Mouse (Mus musculus): Measurements from ENCODE around the gene Ccl28. TPM values are rescaled to one million over a fixed set of nuclear protein-coding genes. Genes with fewer than 3 reads are reported as not detected.
A peak's percentile ranks its signal among the peaks of the same experiment; 100 is the strongest.
"Not testable (repeated sequence)": the region's sequence is repeated elsewhere in the genome, so short reads cannot be mapped to it uniquely, and the experiment has no call there.

Ccl28 gene
- polyA plus RNA-seq (2014; fragmentation: Nextera tagmentation; extraction: Ambion mirVana): 0.09 TPM in 1 of 2 replicates, not detected in the other

DNA sequence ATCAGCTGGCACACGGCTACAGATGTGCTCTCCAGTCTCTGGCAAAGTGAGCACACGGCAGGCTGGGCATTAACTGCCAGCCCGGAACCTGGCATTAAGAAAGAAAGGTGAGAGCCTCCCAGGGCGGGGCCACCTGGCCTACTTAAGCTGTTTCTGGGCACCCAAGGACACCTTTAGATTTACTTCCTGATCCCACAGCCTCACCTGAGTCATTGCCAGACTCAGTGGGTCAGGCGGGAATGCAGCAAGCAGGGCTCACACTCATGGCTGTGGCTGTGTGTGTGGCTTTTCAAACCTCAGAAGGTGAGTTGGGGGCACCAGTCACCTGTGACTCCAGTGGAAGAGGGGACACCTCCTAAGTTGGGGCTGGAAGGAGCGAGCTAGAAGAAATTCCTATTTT lies at the start of gene Ccl28:
TSS of gene Ccl28 (plus strand) at position 186 of the 400 bp plus-strand sequence.
- Histone ChIP-seq H3K36me3 (ENCODE audit: insufficient read depth) (no peaks in the 10 kb centered on the region), H3K4me3 (ENCODE audit: low read depth, low read length) (no peak within 1 kb of the TSS), H3K9ac (no peak within 1 kb of the TSS), H3K27me3 (ENCODE audit: insufficient read depth, low read length) (no peaks in the 10 kb centered on the region), H3K4me1 (ENCODE audit: insufficient read depth) (no peaks in the 10 kb centered on the region), H3K27ac (ENCODE audit: low read depth) (no peak within 1 kb of the TSS), H3K4me2 (no peak within 1 kb of the TSS), H3K9me3 (ENCODE audit: low read depth, low read length) (no peaks in the 10 kb centered on the region)
- no peak for DNase-seq
- 80% methylated on average over 6 of the region's 6 CpGs for WGBS
- no peak for ATAC-seq (ENCODE audit: insufficient read depth)
- no peak for TF ChIP-seq CTCF (IDR thresholded peaks at IDR 0.05; ENCODE audit: low read depth)

DNA sequence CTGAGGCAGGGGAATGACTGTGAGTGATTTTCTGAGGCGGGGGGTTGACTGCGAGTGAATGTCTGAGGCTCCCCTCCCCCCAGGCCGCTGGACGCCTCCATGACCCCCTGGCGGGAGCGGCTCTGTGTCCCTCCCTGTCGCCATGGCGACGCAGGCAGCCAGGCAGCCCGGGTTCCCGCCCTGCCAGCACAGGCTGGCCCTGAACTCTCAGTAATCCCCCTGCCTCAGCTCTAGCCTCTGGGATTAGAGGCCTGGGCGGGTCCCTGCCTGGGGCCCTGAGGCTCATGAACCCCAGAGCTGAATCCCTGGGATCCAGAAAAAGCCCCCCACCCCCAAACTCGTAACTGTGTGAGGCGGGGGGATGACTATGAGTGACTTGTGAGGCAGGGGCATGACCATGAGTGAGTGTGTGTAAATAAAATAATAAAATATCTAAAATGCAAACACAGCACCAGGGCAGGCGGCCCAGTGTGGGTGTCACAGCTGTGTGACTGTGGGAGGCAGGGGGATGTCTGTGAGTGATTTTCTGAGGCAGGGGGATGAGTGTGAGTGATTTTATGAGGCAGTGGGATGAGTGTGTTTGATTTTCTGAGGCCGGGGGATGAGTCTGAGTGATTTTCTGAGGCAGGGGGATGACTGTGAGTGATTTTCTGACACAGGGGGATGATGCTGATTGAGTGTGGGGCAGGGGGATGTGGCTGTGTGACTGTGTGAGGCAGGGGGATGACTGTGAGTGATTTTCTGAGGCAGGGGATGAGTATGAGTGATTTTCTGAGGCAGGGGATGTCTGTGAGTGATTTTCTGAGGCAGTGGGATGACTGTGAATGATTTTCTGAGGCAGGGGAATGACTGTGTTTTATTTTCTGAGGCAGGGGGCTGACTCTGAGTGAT lies 27.1 kb upstream of the Ccl28 start:
- not testable (repeated sequence) for H3K36me3 ChIP-seq (ENCODE audit: insufficient read depth); H3K4me2 ChIP-seq; H3K27ac ChIP-seq (ENCODE audit: low read depth); H3K27me3 ChIP-seq (ENCODE audit: insufficient read depth, low read length); H3K4me3 ChIP-seq (ENCODE audit: low read depth, low read length); H3K4me1 ChIP-seq (ENCODE audit: insufficient read depth); H3K9ac ChIP-seq
- WGBS: 68% methylated on average over 14 of the region's 16 CpGs
- H3K9me3 ChIP-seq (ENCODE audit: low read depth, low read length): peaks cover 17% of the 10 kb centered on the region
- DNase-seq: peak; percentile 81
- peak; percentile 91 for ATAC-seq (ENCODE audit: insufficient read depth)

DNA sequence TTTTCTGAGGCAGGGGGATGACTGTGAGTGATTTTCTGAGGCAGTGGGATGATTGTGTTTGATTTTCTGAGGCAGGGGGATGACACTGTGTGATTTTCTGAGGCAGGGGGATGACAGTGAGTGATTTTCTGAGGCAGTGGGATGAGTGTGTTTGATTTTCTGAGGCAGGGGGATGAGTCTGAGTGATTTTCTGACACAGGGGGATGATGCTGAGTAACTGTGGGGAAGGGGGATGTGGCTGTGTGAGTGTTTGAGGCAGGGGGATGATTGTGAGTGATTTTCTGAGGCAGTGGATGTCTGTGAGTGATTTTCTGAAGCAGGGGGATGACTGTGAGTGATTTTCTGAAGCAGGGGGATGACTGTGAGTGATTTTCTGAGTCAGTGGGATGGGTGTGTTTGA lies 25.2 kb upstream of the Ccl28 start:
- not testable (repeated sequence) for H3K36me3 ChIP-seq (ENCODE audit: insufficient read depth); H3K4me3 ChIP-seq (ENCODE audit: low read depth, low read length); H3K27me3 ChIP-seq (ENCODE audit: insufficient read depth, low read length); H3K9ac ChIP-seq; H3K4me2 ChIP-seq; H3K4me1 ChIP-seq (ENCODE audit: insufficient read depth); ATAC-seq (ENCODE audit: insufficient read depth); H3K27ac ChIP-seq (ENCODE audit: low read depth)
- peak; percentile 31 for DNase-seq
- peaks cover 21% of the 10 kb centered on the region for H3K9me3 ChIP-seq (ENCODE audit: low read depth, low read length)

DNA sequence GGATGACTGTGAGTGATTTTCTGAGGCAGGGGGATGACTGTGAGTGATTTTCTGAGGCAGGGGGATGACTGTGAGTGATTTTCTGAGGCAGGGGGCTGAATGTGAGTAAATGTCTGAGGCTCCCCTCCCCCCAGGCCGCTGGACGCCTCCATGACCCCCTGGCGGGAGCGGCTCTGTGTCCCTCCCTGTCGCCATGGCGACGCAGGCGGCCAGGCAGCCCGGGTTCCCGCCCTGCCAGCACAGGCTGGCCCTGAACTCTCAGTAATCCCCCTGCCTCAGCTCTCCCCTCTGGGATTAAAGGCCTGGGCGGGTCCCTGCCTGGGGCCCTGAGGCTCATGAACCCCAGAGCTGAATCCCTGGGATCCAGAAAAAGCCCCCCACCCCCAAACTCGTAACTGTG lies 24.6 kb upstream of the Ccl28 start:
- WGBS: 71% methylated on average over 10 of the region's 12 CpGs
- not testable (repeated sequence) for ATAC-seq (ENCODE audit: insufficient read depth)

DNA sequence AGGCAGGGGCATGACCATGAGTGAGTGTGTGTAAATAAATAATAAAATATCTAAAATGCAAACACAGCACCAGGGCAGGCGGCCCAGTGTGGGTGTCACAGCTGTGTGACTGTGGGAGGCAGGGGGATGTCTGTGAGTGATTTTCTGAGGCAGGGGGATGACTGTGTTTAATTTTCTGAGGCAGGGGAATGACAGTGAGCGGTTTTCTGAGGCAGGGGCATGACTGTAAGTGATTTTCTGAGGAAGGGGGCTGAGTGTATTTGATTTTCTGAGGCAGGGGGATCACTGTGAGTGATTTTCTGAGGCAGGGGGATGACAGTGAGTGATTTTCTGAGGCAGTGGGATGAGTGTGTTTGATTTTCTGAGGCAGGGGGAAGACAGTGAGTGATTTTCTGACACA lies 24.1 kb upstream of the Ccl28 start:
- DNase-seq; H3K36me3 ChIP-seq (ENCODE audit: insufficient read depth); H3K27me3 ChIP-seq (ENCODE audit: insufficient read depth, low read length); H3K4me3 ChIP-seq (ENCODE audit: low read depth, low read length); H3K4me1 ChIP-seq (ENCODE audit: insufficient read depth); ATAC-seq (ENCODE audit: insufficient read depth); H3K4me2 ChIP-seq; H3K9ac ChIP-seq; H3K27ac ChIP-seq (ENCODE audit: low read depth): not testable (repeated sequence)
- peaks cover 21% of the 10 kb centered on the region for H3K9me3 ChIP-seq (ENCODE audit: low read depth, low read length)
- 66% methylated on average over 2 of the region's 2 CpGs for WGBS

More for the DNA sequence above, 24.6 kb upstream of the Ccl28 start:
- peaks cover 21% of the 10 kb centered on the region for H3K9me3 ChIP-seq (ENCODE audit: low read depth, low read length)
- H3K4me1 ChIP-seq (ENCODE audit: insufficient read depth); H3K9ac ChIP-seq; H3K27me3 ChIP-seq (ENCODE audit: insufficient read depth, low read length); H3K4me2 ChIP-seq; H3K36me3 ChIP-seq (ENCODE audit: insufficient read depth); DNase-seq; H3K4me3 ChIP-seq (ENCODE audit: low read depth, low read length); H3K27ac ChIP-seq (ENCODE audit: low read depth): not testable (repeated sequence)

DNA sequence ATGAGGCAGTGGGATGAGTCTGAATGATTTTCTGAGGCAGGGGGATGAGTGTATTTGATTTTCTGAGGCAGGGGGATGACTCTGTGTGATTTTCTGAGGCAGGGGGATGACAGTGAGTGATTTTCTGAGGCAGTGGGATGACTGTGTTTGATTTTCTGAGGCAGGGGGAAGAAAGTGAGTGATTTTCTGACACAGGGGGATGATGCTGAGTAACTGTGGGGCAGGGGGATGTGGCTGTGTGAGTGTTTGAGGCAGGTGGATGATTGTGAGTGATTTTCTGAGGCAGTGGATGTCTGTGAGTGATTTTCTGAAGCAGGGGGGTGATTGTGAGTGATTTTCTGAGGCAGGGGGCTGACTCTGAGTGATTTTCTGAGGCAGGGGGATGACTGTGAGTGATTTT lies 23.5 kb upstream of the Ccl28 start:
- DNase-seq: peak; percentile 60
- not testable (repeated sequence) for H3K27me3 ChIP-seq (ENCODE audit: insufficient read depth, low read length); H3K4me1 ChIP-seq (ENCODE audit: insufficient read depth); H3K9ac ChIP-seq; H3K36me3 ChIP-seq (ENCODE audit: insufficient read depth); ATAC-seq (ENCODE audit: insufficient read depth); H3K4me3 ChIP-seq (ENCODE audit: low read depth, low read length); H3K4me2 ChIP-seq; H3K27ac ChIP-seq (ENCODE audit: low read depth)
- H3K9me3 ChIP-seq (ENCODE audit: low read depth, low read length): peaks cover 21% of the 10 kb centered on the region

DNA sequence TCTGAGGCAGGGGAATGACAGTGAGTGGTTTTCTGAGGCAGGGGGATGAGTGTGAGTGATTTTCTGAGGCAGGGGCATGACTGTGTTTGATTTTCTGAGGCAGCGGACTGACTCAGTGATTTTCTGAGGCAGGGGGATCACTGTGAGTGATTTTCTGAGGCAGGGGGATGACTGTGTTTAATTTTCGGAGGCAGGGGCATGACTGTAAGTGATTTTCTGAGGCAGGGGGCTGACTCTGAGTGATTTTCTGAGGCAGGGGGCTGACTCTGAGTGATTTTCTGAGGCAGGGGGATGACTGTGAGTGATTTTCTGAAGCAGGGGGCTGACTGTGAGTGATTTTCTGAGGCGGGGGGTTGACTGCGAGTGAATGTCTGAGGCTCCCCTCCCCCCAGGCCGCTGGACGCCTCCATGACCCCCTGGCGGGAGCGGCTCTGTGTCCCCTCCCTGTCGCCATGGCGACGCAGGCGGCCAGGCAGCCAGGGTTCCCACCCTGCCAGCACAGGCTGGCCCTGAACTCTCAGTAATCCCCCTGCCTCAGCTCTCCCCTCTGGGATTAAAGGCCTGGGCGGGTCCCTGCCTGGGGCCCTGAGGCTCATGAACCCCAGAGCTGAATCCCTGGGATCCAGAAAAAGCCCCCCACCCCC lies 20.8 kb upstream of the Ccl28 start:
- 41% methylated on average over 12 of the region's 13 CpGs for WGBS
- H3K9me3 ChIP-seq (ENCODE audit: low read depth, low read length); ATAC-seq (ENCODE audit: insufficient read depth); H3K4me2 ChIP-seq; H3K27me3 ChIP-seq (ENCODE audit: insufficient read depth, low read length); H3K27ac ChIP-seq (ENCODE audit: low read depth); H3K4me3 ChIP-seq (ENCODE audit: low read depth, low read length); H3K4me1 ChIP-seq (ENCODE audit: insufficient read depth); H3K36me3 ChIP-seq (ENCODE audit: insufficient read depth); H3K9ac ChIP-seq: not testable (repeated sequence)
- peak; percentile 48 for DNase-seq

DNA sequence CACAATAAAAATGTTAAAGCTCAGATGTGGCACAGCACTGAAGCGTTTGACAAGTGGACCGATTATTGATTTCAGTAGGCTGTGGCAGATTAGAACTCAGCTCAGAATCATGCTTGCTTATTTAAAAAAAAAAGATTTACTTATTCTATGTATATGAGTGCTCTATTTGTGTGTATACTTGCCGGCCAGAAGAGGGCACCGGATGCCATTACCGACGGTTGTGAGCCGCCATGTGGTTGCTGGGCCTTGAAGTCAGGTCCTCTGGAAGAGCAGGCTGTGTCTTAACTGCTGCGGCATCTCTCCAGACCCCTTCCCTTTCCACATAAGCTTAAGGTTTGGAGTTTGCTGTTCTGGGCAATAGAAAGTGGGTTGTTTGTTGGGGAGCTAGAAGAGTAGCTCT lies 19.7 kb upstream of the Ccl28 start:
- not testable (repeated sequence) for H3K27ac ChIP-seq (ENCODE audit: low read depth); DNase-seq; H3K36me3 ChIP-seq (ENCODE audit: insufficient read depth); ATAC-seq (ENCODE audit: insufficient read depth); H3K9me3 ChIP-seq (ENCODE audit: low read depth, low read length); H3K4me2 ChIP-seq; H3K4me1 ChIP-seq (ENCODE audit: insufficient read depth); H3K9ac ChIP-seq; H3K27me3 ChIP-seq (ENCODE audit: insufficient read depth, low read length); H3K4me3 ChIP-seq (ENCODE audit: low read depth, low read length)
- 93% methylated on average over 6 of the region's 8 CpGs for WGBS

DNA sequence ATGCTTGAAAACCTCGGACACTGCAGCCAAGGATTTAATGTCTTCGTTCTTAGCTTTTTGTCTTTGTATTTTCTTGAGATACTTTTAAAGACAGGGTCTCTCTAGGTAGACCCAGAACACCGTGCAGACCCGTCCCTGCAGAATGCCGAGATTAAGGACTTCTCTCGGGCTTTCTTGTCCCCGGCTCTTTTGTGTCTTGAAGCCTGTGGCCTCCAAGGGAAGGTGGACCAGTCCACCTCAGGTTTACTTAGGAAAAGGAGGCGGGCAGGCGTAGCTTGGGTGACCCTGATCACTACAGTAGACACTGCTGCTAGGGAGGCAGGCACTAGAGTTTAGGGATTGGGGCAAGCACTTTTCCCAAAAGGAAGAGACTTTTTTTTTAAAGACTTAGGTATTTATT lies 19.3 kb upstream of the Ccl28 start:
- ATAC-seq (ENCODE audit: insufficient read depth); H3K4me2 ChIP-seq; H3K9me3 ChIP-seq (ENCODE audit: low read depth, low read length); H3K4me1 ChIP-seq (ENCODE audit: insufficient read depth); H3K9ac ChIP-seq; H3K27me3 ChIP-seq (ENCODE audit: insufficient read depth, low read length); H3K36me3 ChIP-seq (ENCODE audit: insufficient read depth); DNase-seq; H3K4me3 ChIP-seq (ENCODE audit: low read depth, low read length); H3K27ac ChIP-seq (ENCODE audit: low read depth): not testable (repeated sequence)
- 89% methylated on average over 7 of the region's 9 CpGs for WGBS

Data from lung, embryonic 14.5 days (tissue).